Mouse (Mus musculus) MEL (cell line): ENCODE measurements around the gene Olfr303. TPM values are rescaled to one million over a fixed set of nuclear protein-coding genes. Genes with fewer than 3 reads are reported as not detected.

Experiments used
- DNase-seq: peaks from one replicate; pipeline ENCODE4 v3.0.0; 2011; ENCODE audit warnings: low read depth, low spot score
- H3K27ac ChIP-seq: 2 replicates; pipeline ENCODE4 v1.5.1; 2012; ENCODE audit warnings: low read depth, mild to moderate bottlenecking, control low read depth, low read length, moderate library complexity; ENCODE audit not compliant: control insufficient read depth
- H3K27me3 ChIP-seq, 2 experiments: fragments of 150-350 bp in 1 of 2; sonication (generic) in 1 of 2; 2 replicates each; pipeline ENCODE4 v1.6.1; 2012; ENCODE audit warnings: low read length in 2 of 2, mild to moderate bottlenecking in 2 of 2, improper control_type of control experiment in 1 of 2, moderate library complexity in 1 of 2; ENCODE audit not compliant: insufficient read depth in 2 of 2, control insufficient read depth in 1 of 2
- H3K36me3 ChIP-seq, 2 experiments: 2 replicates each; pipeline ENCODE4 v1.6.1; 2012 to 2014; ENCODE audit warnings: low read length in 2 of 2, improper control_type of control experiment in 1 of 2, inconsistent platforms in 1 of 2, mild to moderate bottlenecking in 1 of 2; ENCODE audit not compliant: insufficient read depth in 2 of 2, control insufficient read depth in 1 of 2
- H3K4me1 ChIP-seq, 2 experiments: fragments of 150-350 bp in 1 of 2; sonication (generic) in 1 of 2; 2 replicates each; pipeline ENCODE4 v1.6.1; 2012; ENCODE audit warnings: low read length in 2 of 2, improper control_type of control experiment in 1 of 2, mild to moderate bottlenecking in 1 of 2; ENCODE audit not compliant: insufficient read depth in 2 of 2, control insufficient read depth in 1 of 2
- H3K4me3 ChIP-seq, 2 experiments: fragments of 150-350 bp in 1 of 2; sonication (generic) in 1 of 2; 2 replicates each; pipeline ENCODE4 v1.5.1; 2012; ENCODE audit warnings: low read depth in 2 of 2, low read length in 2 of 2, mild to moderate bottlenecking in 2 of 2, moderate library complexity in 2 of 2, control low read depth in 1 of 2, improper control_type of control experiment in 1 of 2; ENCODE audit not compliant: control insufficient read depth in 1 of 2, insufficient read depth in 1 of 2
- H3K79me2 ChIP-seq: 2 replicates; pipeline ENCODE4 v1.6.1; 2012; ENCODE audit warnings: mild to moderate bottlenecking, low read length, moderate library complexity; ENCODE audit not compliant: control insufficient read depth, poor library complexity, insufficient read depth
- H3K9ac ChIP-seq: 2 replicates; pipeline ENCODE4 v1.6.1; 2012; ENCODE audit warnings: low read depth, mild to moderate bottlenecking, control low read depth, low read length, moderate library complexity; ENCODE audit not compliant: control insufficient read depth, poor library complexity, severe bottlenecking
- H3K9me3 ChIP-seq: fragments of 150-350 bp; sonication (generic); replicated peaks from 2 replicates; pipeline ENCODE4 v1.6.1; 2012; ENCODE audit warnings: mild to moderate bottlenecking, low read length, improper control_type of control experiment, moderate library complexity; ENCODE audit not compliant: insufficient read depth
- CHD1 ChIP-seq: IDR thresholded peaks from 2 replicates; pipeline ENCODE4 v1.6.1; 2012; ENCODE audit warnings: low read depth, mild to moderate bottlenecking, inconsistent platforms, low read length, improper control_type of control experiment
- CHD2 ChIP-seq: IDR thresholded peaks from 2 replicates; pipeline ENCODE4 v1.6.1; 2011; ENCODE audit warnings: low read length, improper control_type of control experiment
- CTCF ChIP-seq, 3 experiments: IDR thresholded peaks in 2 of 3; conservative IDR thresholded peaks in 1 of 3; 2 replicates each; pipeline ENCODE4 v1.5.1; 2011 to 2012; ENCODE audit warnings: low read length in 3 of 3, low read depth in 2 of 3, mild to moderate bottlenecking in 2 of 3, improper control_type of control experiment in 1 of 3, inconsistent platforms in 1 of 3, mixed read lengths in 1 of 3, moderate library complexity in 1 of 3; ENCODE audit not compliant: control insufficient read depth in 1 of 3, insufficient read depth in 1 of 3, poor library complexity in 1 of 3, severe bottlenecking in 1 of 3
- E2F4 ChIP-seq: IDR thresholded peaks from 2 replicates; pipeline ENCODE4 v1.6.1; 2011; ENCODE audit warnings: low read depth, low read length, improper control_type of control experiment, borderline replicate concordance
- EP300 ChIP-seq, 2 experiments: IDR thresholded peaks; 2 replicates each; pipeline ENCODE4 v1.6.1; 2011; ENCODE audit warnings: improper control_type of control experiment in 2 of 2, low read length in 2 of 2, low read depth in 1 of 2, mild to moderate bottlenecking in 1 of 2
- ETS1 ChIP-seq: IDR thresholded peaks from 2 replicates; pipeline ENCODE4 v1.6.1; 2012; ENCODE audit warnings: low read depth, mild to moderate bottlenecking, inconsistent platforms, low read length, improper control_type of control experiment, moderate library complexity
- GABPA ChIP-seq: IDR thresholded peaks from 2 replicates; pipeline ENCODE4 v1.6.1; 2012; ENCODE audit warnings: low read depth, mild to moderate bottlenecking, inconsistent platforms, low read length, improper control_type of control experiment, moderate library complexity
- JUND ChIP-seq: IDR thresholded peaks from 2 replicates; pipeline ENCODE4 v1.6.1; 2011; ENCODE audit warnings: low read depth, mild to moderate bottlenecking, improper control_type of control experiment, low read length
- KAT2A ChIP-seq: conservative IDR thresholded peaks from 2 replicates; pipeline ENCODE4 v1.6.1; 2012; ENCODE audit warnings: low read depth, low read length, improper control_type of control experiment, inconsistent platforms
- MYB ChIP-seq: IDR thresholded peaks from 2 replicates; pipeline ENCODE4 v1.6.1; 2011; ENCODE audit warnings: mild to moderate bottlenecking, low read depth, low read length, improper control_type of control experiment
- MYC ChIP-seq: IDR thresholded peaks from 2 replicates; pipeline ENCODE4 v1.6.1; 2011; ENCODE audit warnings: low read depth, mild to moderate bottlenecking, low read length, improper control_type of control experiment, moderate library complexity
- NELFE ChIP-seq: IDR thresholded peaks from 2 replicates; pipeline ENCODE4 v1.6.1; 2011; ENCODE audit warnings: low read depth, low read length, improper control_type of control experiment
- NRF1 ChIP-seq: IDR thresholded peaks from 2 replicates; pipeline ENCODE4 v1.6.1; 2014; ENCODE audit warnings: low read depth, mild to moderate bottlenecking, inconsistent platforms, low read length, improper control_type of control experiment, moderate library complexity; ENCODE audit not compliant: poor library complexity, insufficient read depth, severe bottlenecking
- POLR2AphosphoS2 ChIP-seq: IDR thresholded peaks from 2 replicates; pipeline ENCODE4 v1.6.1; 2011; ENCODE audit warnings: low read length, improper control_type of control experiment
- POLR2AphosphoS5 ChIP-seq: IDR thresholded peaks from 2 replicates; pipeline ENCODE4 v1.6.1; 2012; ENCODE audit warnings: low read depth, borderline replicate concordance, mild to moderate bottlenecking, inconsistent platforms, low read length, moderate library complexity, mixed read lengths
- RAD21 ChIP-seq: IDR thresholded peaks from 2 replicates; pipeline ENCODE4 v1.6.1; 2011; ENCODE audit warnings: mild to moderate bottlenecking, low read depth, low read length, improper control_type of control experiment
- RCOR1 ChIP-seq: IDR thresholded peaks from 2 replicates; pipeline ENCODE4 v1.6.1; 2012; ENCODE audit warnings: low read depth, mild to moderate bottlenecking, inconsistent platforms, low read length, improper control_type of control experiment
- SMC3 ChIP-seq: IDR thresholded peaks from 2 replicates; pipeline ENCODE4 v1.6.1; 2011; ENCODE audit warnings: low read depth, low read length, improper control_type of control experiment
- TAL1 ChIP-seq: IDR thresholded peaks from 2 replicates; pipeline ENCODE4 v1.6.1; 2012; ENCODE audit warnings: mild to moderate bottlenecking, inconsistent platforms, low read length, moderate library complexity, mixed read lengths
- TBP ChIP-seq: IDR thresholded peaks from 2 replicates; pipeline ENCODE4 v1.8.0; 2011; ENCODE audit warnings: low read depth, low read length, improper control_type of control experiment
- TCF12 ChIP-seq: IDR thresholded peaks from 2 replicates; pipeline ENCODE4 v1.6.1; 2014; ENCODE audit warnings: low read depth, mild to moderate bottlenecking, inconsistent platforms, low read length, improper control_type of control experiment, moderate library complexity
- USF2 ChIP-seq, 2 experiments: IDR thresholded peaks; 2 replicates each; pipeline ENCODE4 v1.6.1; 2011 to 2012; ENCODE audit warnings: improper control_type of control experiment in 2 of 2, low read length in 2 of 2, borderline replicate concordance in 1 of 2, inconsistent platforms in 1 of 2, low read depth in 1 of 2, mild to moderate bottlenecking in 1 of 2; ENCODE audit not compliant: insufficient read depth in 1 of 2
- ZC3H11A ChIP-seq: IDR thresholded peaks from 2 replicates; pipeline ENCODE4 v1.6.1; 2012; ENCODE audit warnings: low read depth, mild to moderate bottlenecking, inconsistent platforms, low read length, improper control_type of control experiment
- ZMIZ1 ChIP-seq: IDR thresholded peaks from 2 replicates; pipeline ENCODE4 v1.6.1; 2012; ENCODE audit warnings: low read depth, mild to moderate bottlenecking, inconsistent platforms, low read length, improper control_type of control experiment, moderate library complexity
- ZNF384 ChIP-seq: IDR thresholded peaks from 2 replicates; pipeline ENCODE4 v1.6.1; 2012; ENCODE audit warnings: low read depth, mild to moderate bottlenecking, inconsistent platforms, low read length, improper control_type of control experiment
- polyA plus RNA-seq, 2 experiments: library from polyadenylated mRNA; stranded (reverse) in 1 of 2; unstranded in 1 of 2; fragments of >175 nt in 1 of 2; fragments of >200 nt in 1 of 2; gene quantifications; 2 replicates each; pipeline versions ENCODE4 v1.2.1 to v1.2.4; 2012; ENCODE audit warnings: low replicate concordance in 2 of 2, low read depth in 1 of 2; ENCODE audit not compliant: insufficient read length in 2 of 2, insufficient read depth in 1 of 2, missing spikeins in 1 of 2
- total RNA-seq: library from RNA; depleted of rRNA; stranded (reverse); fragments of 300-350 nt; gene quantifications from 2 replicates; pipeline ENCODE4 v1.2.3, GENCODE M21; 2012; rRNA removed

The Olfr303 gene
- total RNA-seq (not detected in 2 replicates), polyA plus RNA-seq (not detected)

GRCm38 (mm10) chr7:86397689-86398088 lies at the start of gene Olfr303:
TSS of gene Olfr303 (minus strand) at chr7:86397789.
- H3K4me3 ChIP-seq = no peak within 1 kb of the TSS
- no peaks in the 10 kb centered on the region for H3K9me3 ChIP-seq
- no peak within 1 kb of the TSS for H3K27ac ChIP-seq
- no peaks in the 10 kb centered on the region for H3K27me3 ChIP-seq
- no peaks in the 10 kb centered on the region for H3K36me3 ChIP-seq
- H3K4me1 ChIP-seq = no peaks in the 10 kb centered on the region
- no peaks in the 10 kb centered on the region for H3K79me2 ChIP-seq
- TF ChIP-seq TAL1 (no peak), ZC3H11A (no peak), MYB (no peak), SMC3 (no peak), TCF12 (no peak), POLR2AphosphoS5 (no peak), JUND (no peak), POLR2AphosphoS2 (no peak), CTCF (IDR thresholded peaks at IDR 0.05 in 2 of 3, conservative IDR thresholded peaks at IDR 0.05 in 1 of 3; ENCODE audit: control insufficient read depth in 1 of 3, insufficient read depth in 1 of 3, low read depth in 2 of 3, low read length in 3 of 3, poor library complexity in 1 of 3, severe bottlenecking in 1 of 3) (no peak), ZMIZ1 (no peak), USF2 (IDR thresholded peaks at IDR 0.05; ENCODE audit: borderline replicate concordance in 1 of 2, insufficient read depth in 1 of 2, low read depth in 1 of 2, low read length in 2 of 2) (no peak), NRF1 (no peak), CHD1 (no peak), ZNF384 (no peak), EP300 (IDR thresholded peaks at IDR 0.05; ENCODE audit: low read depth in 1 of 2, low read length in 2 of 2) (no peak), CHD2 (no peak), MYC (no peak), TBP (no peak), ETS1 (no peak)
- no peak within 1 kb of the TSS for H3K9ac ChIP-seq
- DNase-seq = no peak

- no peaks in the 10 kb centered on the region for H3K79me2 ChIP-seq
- DNase-seq = no peak
- H3K9me3 ChIP-seq = no peaks in the 10 kb centered on the region
- no peak within 1 kb of the TSS for H3K9ac ChIP-seq
- TF ChIP-seq ZNF384 (no peak), GABPA (no peak), SMC3 (no peak), E2F4 (no peak), RCOR1 (no peak), RAD21 (no peak), NRF1 (no peak), NELFE (no peak), KAT2A (no peak)
- H3K4me1 ChIP-seq = no peaks in the 10 kb centered on the region
- H3K4me3 ChIP-seq = no peak within 1 kb of the TSS
- H3K27me3 ChIP-seq = no peaks in the 10 kb centered on the region
- H3K27ac ChIP-seq = no peak within 1 kb of the TSS
- no peaks in the 10 kb centered on the region for H3K36me3 ChIP-seq
Measured at GRCm38 (mm10) chr7:86403546-86403945, 6.0 kb upstream of the Olfr303 start, which contains the start of gene Olfr301. TSS of gene Olfr301 (plus strand) at chr7:86403846.
